Mouse (Mus musculus): ENCODE results near the gene Zc3h7b. TPM values are rescaled to one million over a fixed set of nuclear protein-coding genes. Genes with fewer than 3 reads are reported as not detected.
"Not testable (repeated sequence)": the region's sequence is repeated elsewhere in the genome, so short reads cannot be mapped to it uniquely, and the experiment has no call there.

The Zc3h7b gene
- total RNA-seq, 2 experiments from 2014 or later: 160 to 179 TPM

GRCm38 (mm10) chr15:81713742-81714141 is 31.1 kb upstream of the Zc3h7b start:
- no peak for DNase-seq (ENCODE audit: extremely low spot score in 1 of 2, low spot score in 2 of 2)
- intact Hi-C loops (cut with DNase I): no loop called here
- Histone ChIP-seq H3K27ac (no peak overlapping the region; the same call in 1 of the 2 replicates), H3K4me3 (no peak overlapping the region)
- no peak for TF ChIP-seq CTCF (IDR thresholded peaks at IDR 0.05)

DNA sequence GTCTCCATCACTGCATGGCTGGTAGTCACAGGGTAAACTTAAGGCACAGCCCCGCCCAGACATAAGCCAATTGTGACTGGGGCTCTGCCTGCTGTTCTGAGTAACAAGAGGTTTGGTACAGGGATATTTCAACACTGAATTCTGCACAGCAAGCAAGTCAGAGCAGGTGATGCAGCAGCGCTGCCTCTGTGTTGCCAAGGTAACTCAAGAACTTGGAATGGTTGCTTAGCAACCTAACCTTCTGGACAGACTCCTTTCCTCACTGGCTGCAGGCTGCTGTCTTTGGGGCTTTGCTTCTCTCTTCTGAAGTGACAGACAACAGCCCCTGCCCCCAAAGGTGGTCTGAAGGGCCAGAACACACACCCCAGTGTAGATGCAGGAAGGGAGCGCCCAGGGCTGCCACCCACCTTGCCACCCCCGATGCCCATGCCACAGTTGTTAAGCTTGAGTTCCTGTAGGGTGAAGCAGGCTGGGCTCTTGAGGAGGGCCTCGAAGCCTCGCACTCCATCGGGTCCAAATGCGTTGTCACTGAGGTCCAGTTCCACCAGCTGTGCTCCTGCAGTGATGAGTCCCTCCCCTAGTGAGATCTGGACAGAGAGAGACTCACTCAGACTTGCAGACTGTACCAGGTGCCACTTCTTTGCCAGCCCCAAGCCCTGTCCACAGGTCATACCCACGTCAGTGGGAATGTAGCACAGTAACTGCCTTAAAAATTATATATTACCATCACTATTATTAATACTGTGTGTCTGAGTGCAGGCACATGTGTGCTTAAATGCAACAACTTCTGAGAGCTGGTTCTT is 26.3 kb upstream of the Zc3h7b start:
- Histone ChIP-seq H3K4me3 (no peak overlapping the region), H3K27ac (peak overlapping the region; percentile 64)
- intact Hi-C loops (cut with DNase I): no loop called here
- peak; percentile 37 to 47 for DNase-seq (ENCODE audit: extremely low spot score in 1 of 2, low spot score in 2 of 2)
- TF ChIP-seq CTCF (IDR thresholded peaks at IDR 0.05): no peak

DNA sequence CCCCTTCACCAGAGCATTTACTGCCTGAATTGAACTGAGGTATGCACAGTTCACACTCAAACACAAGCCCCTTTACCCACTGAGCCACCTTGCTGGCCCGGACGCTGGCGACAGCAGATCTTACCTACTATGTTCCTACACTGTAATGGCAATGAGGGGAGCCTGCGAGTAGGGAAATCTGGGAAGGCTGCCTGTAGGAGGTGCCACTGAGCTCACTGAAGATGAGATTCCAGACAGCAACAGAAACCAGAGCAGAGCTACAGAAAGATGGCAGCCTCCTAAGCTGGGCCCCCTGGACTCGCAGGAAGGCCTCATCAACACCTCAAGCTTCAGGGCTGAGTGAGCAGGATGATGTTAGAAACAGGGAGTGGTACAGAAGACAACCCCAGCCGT is 25.7 kb upstream of the Zc3h7b start:
- TF ChIP-seq CTCF (IDR thresholded peaks at IDR 0.05): peak; percentile 23
- Histone ChIP-seq H3K4me3 (no peak overlapping the region), H3K27ac (peak overlapping the region; percentile 64)
- intact Hi-C loops (cut with DNase I): no loop called here
- no peak for DNase-seq (ENCODE audit: extremely low spot score in 1 of 2, low spot score in 2 of 2)

DNA sequence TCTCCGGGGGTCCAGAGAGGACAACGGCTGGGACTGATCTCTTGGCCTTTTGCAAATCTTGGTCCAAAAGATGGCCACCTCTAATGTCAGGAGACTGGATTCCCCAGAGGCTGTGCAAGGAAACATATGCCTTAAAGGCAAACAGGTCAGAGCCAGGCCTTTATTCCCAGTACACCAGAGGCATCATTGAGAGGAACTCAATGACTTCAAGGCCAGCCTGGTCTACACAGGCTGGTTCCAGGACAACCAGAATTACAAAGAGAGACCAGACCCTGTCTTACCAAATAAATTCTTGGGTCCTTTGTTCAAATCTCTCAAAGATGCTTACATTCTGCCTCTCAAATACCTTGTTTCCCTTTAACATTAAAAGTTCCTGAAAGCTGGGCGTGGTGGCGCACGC is 22.5 kb upstream of the Zc3h7b start:
- DNase-seq (ENCODE audit: extremely low spot score in 1 of 2, low spot score in 2 of 2): no peak
- intact Hi-C loops (cut with DNase I): no loop called here
- Histone ChIP-seq H3K4me3 (no peak overlapping the region), H3K27ac (no peak overlapping the region)
- TF ChIP-seq CTCF (IDR thresholded peaks at IDR 0.05): no peak

DNA sequence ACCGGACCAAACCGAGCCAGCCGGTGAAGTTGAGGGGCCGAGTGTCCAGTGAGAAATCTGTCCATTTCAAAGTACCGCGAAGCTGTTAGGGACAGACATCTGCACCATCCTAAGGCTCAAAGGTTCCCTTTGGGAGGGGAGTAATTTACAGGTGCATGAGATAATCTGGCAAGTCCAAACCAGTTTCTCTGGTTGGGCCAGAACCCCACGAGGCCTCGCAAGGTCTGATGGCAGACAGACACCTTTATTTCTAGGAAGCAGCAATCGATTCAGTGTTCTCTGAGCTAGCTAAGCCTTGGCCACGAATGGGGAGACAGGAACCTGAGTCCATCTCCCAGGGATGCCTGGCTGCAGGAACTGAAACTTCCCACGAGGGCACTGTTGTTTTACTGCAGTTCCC is 21.2 kb upstream of the Zc3h7b start:
- no peak overlapping the region for H3K4me3 ChIP-seq
- no peak for TF ChIP-seq CTCF (IDR thresholded peaks at IDR 0.05)
- intact Hi-C loops (cut with DNase I): no loop called here
- no peak overlapping the region for H3K27ac ChIP-seq
- DNase-seq (ENCODE audit: extremely low spot score in 1 of 2, low spot score in 2 of 2): no peak

GRCm38 (mm10) chr15:81725965-81726364 is 18.9 kb upstream of the Zc3h7b start:
- DNase-seq (ENCODE audit: extremely low spot score in 1 of 2, low spot score in 2 of 2): no peak
- intact Hi-C loops (cut with DNase I): no loop called here
- H3K4me3 ChIP-seq: no peak overlapping the region
- TF ChIP-seq CTCF (IDR thresholded peaks at IDR 0.05): no peak
- H3K27ac ChIP-seq: no peak overlapping the region

- peak; percentile 72 to 84 for DNase-seq (ENCODE audit: extremely low spot score in 1 of 2, low spot score in 2 of 2)
- intact Hi-C loops (cut with DNase I): no loop called here
- H3K27ac ChIP-seq: peak overlapping the region; percentile 89
- peak overlapping the region; percentile 68 for H3K4me3 ChIP-seq
- no peak for TF ChIP-seq CTCF (IDR thresholded peaks at IDR 0.05)
Observed at GRCm38 (mm10) chr15:81729241-81729791, 15.5 kb upstream of the Zc3h7b start.

DNA sequence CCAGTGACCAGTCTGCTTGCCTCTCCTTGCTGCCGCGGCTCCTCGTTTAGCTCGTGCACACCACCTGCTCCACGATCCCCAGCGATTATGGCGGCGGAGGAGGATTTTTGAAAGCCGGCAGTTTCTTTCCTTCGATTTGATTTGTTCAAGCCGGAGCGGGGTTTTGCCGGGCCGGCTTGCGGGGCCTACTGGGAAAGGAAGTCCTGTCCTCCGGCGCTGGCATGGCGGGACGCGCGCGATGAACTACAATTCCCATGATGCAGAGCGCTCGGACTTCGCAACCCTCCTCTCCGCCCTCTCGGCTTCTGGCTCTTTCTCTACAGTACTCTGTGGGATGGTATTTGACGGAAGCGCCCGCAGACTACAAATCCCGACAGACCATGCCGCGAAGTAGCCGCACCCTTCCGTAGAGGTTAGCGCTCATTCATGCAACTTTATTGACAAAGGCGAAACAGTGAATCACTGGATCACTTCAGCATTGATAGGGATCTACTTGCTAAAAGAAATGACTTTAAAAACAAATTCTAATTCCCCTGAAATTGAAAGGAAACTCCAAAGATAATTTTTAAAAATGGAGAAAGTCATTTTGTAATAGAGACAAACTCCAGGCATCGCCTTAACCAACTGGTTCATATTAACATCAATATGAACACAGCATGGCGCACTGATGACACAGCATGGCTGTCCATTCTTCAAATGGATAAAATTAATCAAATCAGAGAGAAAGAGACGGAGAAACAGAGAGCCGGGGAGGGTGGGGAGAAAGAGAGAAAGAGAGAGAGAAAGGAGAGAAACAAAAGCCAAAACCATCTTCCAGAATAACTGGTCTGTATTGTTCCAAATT is 14.8 kb upstream of the Zc3h7b start:
- intact Hi-C loops (cut with DNase I): loop anchor here (1.0 kb wide), 1 partner anchor 15 kb away; the partner anchor contains the start of genes Rangap1 and Zc3h7b
- DNase-seq (ENCODE audit: extremely low spot score in 1 of 2, low spot score in 2 of 2): peak; percentile 96 to 99
- Histone ChIP-seq H3K4me3 (peak overlapping the region; percentile 68), H3K27ac (peak overlapping the region; percentile 89)
- TF ChIP-seq CTCF (IDR thresholded peaks at IDR 0.05): no peak

- intact Hi-C loops (cut with DNase I): no loop called here
- no peak for TF ChIP-seq CTCF (IDR thresholded peaks at IDR 0.05)
- Histone ChIP-seq H3K4me3 (no peak overlapping the region), H3K27ac (no peak overlapping the region)
- no peak for DNase-seq (ENCODE audit: extremely low spot score in 1 of 2, low spot score in 2 of 2)
Observed at GRCm38 (mm10) chr15:81735075-81735474, 9.8 kb upstream of the Zc3h7b start.

DNA sequence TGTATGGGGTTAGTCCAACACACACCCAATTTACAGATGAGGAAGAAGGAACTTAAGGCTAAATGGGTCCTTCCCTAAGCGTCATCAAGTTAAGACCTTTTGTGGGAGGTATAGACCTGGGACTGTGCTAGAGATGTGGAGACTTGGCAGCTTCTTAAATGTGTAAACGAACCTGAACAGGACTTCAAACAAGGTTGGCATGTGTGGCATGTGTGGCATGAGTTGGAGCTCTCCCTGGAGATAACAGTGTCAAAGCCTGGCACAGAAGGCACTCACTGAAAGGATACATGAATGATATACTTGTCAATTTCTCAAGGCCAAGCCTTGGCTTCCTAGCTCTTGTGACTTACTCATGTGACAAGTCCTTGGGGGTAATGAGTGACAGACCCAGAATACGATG is 5.6 kb upstream of the Zc3h7b start:
- Histone ChIP-seq H3K4me3 (no peak overlapping the region), H3K27ac (no peak overlapping the region)
- no peak for DNase-seq (ENCODE audit: extremely low spot score in 1 of 2, low spot score in 2 of 2)
- TF ChIP-seq CTCF (IDR thresholded peaks at IDR 0.05): no peak
- intact Hi-C loops (cut with DNase I): no loop called here

- Histone ChIP-seq H3K4me3 (no peak overlapping the region), H3K27ac (no peak overlapping the region)
- peak; percentile 59 for TF ChIP-seq CTCF (IDR thresholded peaks at IDR 0.05)
- intact Hi-C loops (cut with DNase I): no loop called here
- DNase-seq (ENCODE audit: extremely low spot score in 1 of 2, low spot score in 2 of 2): no peak
Observed at GRCm38 (mm10) chr15:81739924-81740323, 4.9 kb upstream of the Zc3h7b start.

DNA sequence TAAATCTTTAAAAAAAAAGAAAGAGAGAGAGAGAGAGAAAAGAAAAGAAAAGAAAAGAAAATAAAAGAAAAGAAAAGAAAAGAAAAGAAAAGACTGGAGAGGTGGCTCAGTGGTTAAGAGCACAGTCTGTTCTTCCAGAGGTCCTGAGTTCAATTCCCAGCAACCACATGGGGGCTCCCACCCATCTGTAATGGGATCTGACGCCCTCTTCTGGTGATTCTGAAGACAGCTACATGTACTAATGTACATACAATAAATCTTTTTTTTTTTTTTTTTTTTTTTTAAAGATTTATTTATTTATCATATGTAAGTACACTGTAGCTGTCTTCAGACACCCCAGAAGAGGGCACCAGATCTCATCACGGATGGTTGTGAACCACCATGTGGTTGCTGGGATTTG is 2.5 kb upstream of the Zc3h7b start:
- H3K4me3 ChIP-seq; intact Hi-C loops (cut with DNase I); H3K27ac ChIP-seq; DNase-seq (ENCODE audit: extremely low spot score in 1 of 2, low spot score in 2 of 2): not testable (repeated sequence)
- peak; percentile 4; the same call in 1 of the 2 replicates for TF ChIP-seq CTCF (IDR thresholded peaks at IDR 0.05)

Measured in left cerebral cortex, adult 2 months (tissue).